Mouse (Mus musculus): Measurements from ENCODE around the gene Hoxa2.

DNA sequence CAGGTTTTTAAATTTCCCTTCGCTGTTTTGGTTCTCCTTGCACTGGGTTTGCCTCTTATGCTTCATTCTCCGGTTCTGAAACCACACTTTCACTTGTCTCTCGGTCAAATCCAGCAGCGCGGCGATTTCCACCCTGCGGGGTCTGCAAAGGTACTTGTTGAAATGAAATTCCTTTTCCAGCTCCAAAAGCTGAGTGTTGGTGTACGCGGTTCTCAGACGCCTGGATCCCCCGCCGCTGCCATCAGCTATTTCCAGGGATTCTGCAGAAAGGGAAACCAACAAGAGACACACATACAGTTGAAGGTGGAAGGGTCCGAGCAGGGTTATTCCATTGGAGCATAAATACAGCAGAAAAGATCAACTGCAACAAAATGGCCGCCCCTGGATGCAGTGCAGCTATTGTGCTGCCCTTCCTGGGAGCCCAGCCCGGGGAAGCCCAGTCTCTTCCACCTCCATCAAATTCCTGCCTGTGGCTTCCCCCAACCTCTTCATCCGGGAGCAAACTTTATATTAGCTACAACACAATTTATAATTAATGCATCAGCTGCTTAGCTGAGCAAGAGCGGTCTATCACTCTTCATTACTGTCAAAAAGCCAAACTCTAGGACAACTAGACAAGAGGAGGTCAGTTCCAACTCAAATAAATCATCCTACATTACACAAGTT lies 1.1 kb downstream of the Hoxa2 start:
- TF ChIP-seq ZMIZ1 (IDR thresholded peaks at IDR 0.05; ENCODE audit: low read depth, low read length) (no peak), CTCF (IDR thresholded peaks at IDR 0.05 in 2 of 3, conservative IDR thresholded peaks at IDR 0.05 in 1 of 3; ENCODE audit: control insufficient read depth in 1 of 3, insufficient read depth in 1 of 3, low read depth in 2 of 3, low read length in 3 of 3, poor library complexity in 1 of 3, severe bottlenecking in 1 of 3) (no peak), POLR2A (IDR thresholded peaks at IDR 0.05; ENCODE audit: control insufficient read depth in 1 of 2, insufficient read depth in 1 of 2, low read depth in 1 of 2, low read length in 2 of 2, poor library complexity in 1 of 2) (no peak), GABPA (IDR thresholded peaks at IDR 0.05; ENCODE audit: low read depth, low read length) (no peak), RAD21 (IDR thresholded peaks at IDR 0.05; ENCODE audit: low read depth, low read length) (no peak), TAL1 (IDR thresholded peaks at IDR 0.05; ENCODE audit: low read length) (no peak), NRF1 (IDR thresholded peaks at IDR 0.05; ENCODE audit: insufficient read depth, low read depth, low read length, poor library complexity, severe bottlenecking) (no peak), BHLHE40 (IDR thresholded peaks at IDR 0.05; ENCODE audit: borderline replicate concordance, low read depth, low read length) (no peak), GATA1 (IDR thresholded peaks at IDR 0.05; ENCODE audit: low read depth, low read length) (no peak)

All from MEL (cell line).